Mouse (Mus musculus) ES-E14 (cell line): Measurements from ENCODE around the gene Npas3. TPM values are rescaled to one million over a fixed set of nuclear protein-coding genes. Genes with fewer than 3 reads are reported as not detected.
A peak's percentile ranks its signal among the peaks of the same experiment; 100 is the strongest.

ENCODE experiments used
- DNase-seq: peaks from one replicate; pipeline ENCODE4 v3.0.0-alpha.2; 2013; ENCODE audit warnings: low read depth, low spot score
- H3K27ac ChIP-seq: 2 replicates; pipeline ENCODE4 v1.5.1; 2012; ENCODE audit warnings: low read depth, mild to moderate bottlenecking, low read length, moderate library complexity, mixed read lengths; ENCODE audit not compliant: poor library complexity, insufficient read depth, severe bottlenecking
- H3K36me3 ChIP-seq: 2 replicates; pipeline ENCODE4 v1.6.1; 2012; ENCODE audit warnings: mild to moderate bottlenecking, low read length, moderate library complexity, mixed read lengths; ENCODE audit not compliant: control insufficient read depth, poor library complexity, insufficient read depth, severe bottlenecking
- H3K4me1 ChIP-seq, 2 experiments: fragments of 150-350 bp in 1 of 2; sonication (generic) in 1 of 2; 2 replicates each; pipeline ENCODE4 v1.6.1; 2012; ENCODE audit warnings: low read length in 2 of 2, mild to moderate bottlenecking in 1 of 2, mixed read lengths in 1 of 2; ENCODE audit not compliant: control insufficient read depth in 2 of 2, insufficient read depth in 2 of 2, poor library complexity in 1 of 2
- H3K4me3 ChIP-seq, 2 experiments: fragments of 150-350 bp in 1 of 2; sonication (generic) in 1 of 2; 2 replicates each; pipeline ENCODE4 v1.5.1; 2012; ENCODE audit warnings: low read length in 2 of 2, low read depth in 1 of 2, mild to moderate bottlenecking in 1 of 2, mixed read lengths in 1 of 2; ENCODE audit not compliant: insufficient read depth in 1 of 2, poor library complexity in 1 of 2, severe bottlenecking in 1 of 2
- H3K9ac ChIP-seq: 2 replicates; pipeline ENCODE4 v1.6.1; 2012; ENCODE audit warnings: low read depth, mild to moderate bottlenecking, low read length, mixed read lengths; ENCODE audit not compliant: poor library complexity, insufficient read depth, severe bottlenecking
- H3K9me3 ChIP-seq: fragments of 150-350 bp; sonication (generic); 2 replicates; pipeline ENCODE4 v1.6.1; 2012; ENCODE audit warnings: low read depth, mild to moderate bottlenecking, low read length; ENCODE audit not compliant: control insufficient read depth, insufficient read depth
- CHD2 ChIP-seq: IDR thresholded peaks from 2 replicates; pipeline ENCODE4 v1.6.1; 2014; ENCODE audit warnings: mild to moderate bottlenecking, low read depth, low read length, inconsistent platforms
- HCFC1 ChIP-seq: IDR thresholded peaks from 2 replicates; pipeline ENCODE4 v1.6.1; 2012; ENCODE audit warnings: low read length, inconsistent platforms, borderline replicate concordance; ENCODE audit not compliant: insufficient read depth
- MAFK ChIP-seq: IDR thresholded peaks from 2 replicates; pipeline ENCODE4 v1.6.1; 2014; ENCODE audit warnings: mild to moderate bottlenecking, low read depth, low read length, inconsistent platforms; ENCODE audit not compliant: insufficient read depth
- ZC3H11A ChIP-seq: IDR thresholded peaks from 2 replicates; pipeline ENCODE4 v1.6.1; 2012; ENCODE audit warnings: low read depth, mild to moderate bottlenecking, inconsistent platforms, low read length, borderline replicate concordance
- ZNF384 ChIP-seq: IDR thresholded peaks from 2 replicates; pipeline ENCODE4 v1.6.1; 2012; ENCODE audit warnings: low read depth, low read length, inconsistent platforms
- in situ Hi-C, 2 experiments: fragments of 600-800 bp; cut with MboI; formaldehyde crosslinking; loops; one replicate each; pipeline ENCODE4 v1.15.1; 2025; ENCODE audit warnings: low sequenced_read_pairs in 2 of 2, inconsistent platforms in 1 of 2; ENCODE audit not compliant: unreplicated experiment in 2 of 2
- total RNA-seq: library from RNA; depleted of rRNA; stranded (reverse); fragments of 300-350 nt; gene quantifications from 2 replicates; pipeline ENCODE4 v1.2.3, GENCODE M21; 2012

Npas3 gene
- total RNA-seq, 1 experiment = 1.2 TPM

DNA sequence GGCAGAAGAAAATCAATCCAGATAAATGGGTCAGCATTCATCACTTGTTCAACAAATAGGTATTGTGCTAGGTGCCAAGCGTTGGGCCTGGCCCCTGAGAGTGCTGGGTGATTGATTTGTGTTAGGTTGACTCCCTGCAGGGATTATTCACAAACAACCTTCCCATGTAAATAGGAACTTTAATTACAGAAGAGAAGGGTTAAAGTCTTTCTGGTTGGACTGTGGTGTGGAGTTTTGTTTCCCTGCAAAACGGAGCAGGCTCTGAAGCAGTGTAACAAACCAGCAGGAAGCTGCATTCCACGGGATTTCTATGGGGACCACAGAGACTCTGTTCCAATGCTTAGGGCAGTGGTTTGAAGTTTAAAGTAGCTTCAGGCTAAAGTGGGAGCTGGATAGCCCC, 199.6 kb downstream of the Npas3 start:
- in situ Hi-C loops = no loop called here
- TF ChIP-seq HCFC1 (no peak), ZNF384 (no peak), ZC3H11A (no peak), CHD2 (no peak), MAFK (no peak)
- Histone ChIP-seq H3K4me3 (no peak overlapping the region), H3K36me3 (no peaks in the 10 kb centered on the region), H3K27ac (no peak overlapping the region), H3K9ac (no peak overlapping the region), H3K9me3 (no peaks in the 10 kb centered on the region), H3K4me1 (no peaks in the 10 kb centered on the region)
- no peak for DNase-seq

- no peak overlapping the region for H3K27ac ChIP-seq
- H3K36me3 ChIP-seq = no peaks in the 10 kb centered on the region
- H3K4me1 ChIP-seq = no peaks in the 10 kb centered on the region
- DNase-seq = peak; percentile 60
- H3K9ac ChIP-seq = no peak overlapping the region
- in situ Hi-C loops = no loop called here
- H3K9me3 ChIP-seq = no peaks in the 10 kb centered on the region
- TF ChIP-seq CHD2 (no peak), ZNF384 (no peak), ZC3H11A (no peak), HCFC1 (no peak), MAFK (no peak)
- no peak overlapping the region for H3K4me3 ChIP-seq
Measured at GRCm38 (mm10) chr12:53467549-53467948, 219.1 kb downstream of the Npas3 start.

DNA sequence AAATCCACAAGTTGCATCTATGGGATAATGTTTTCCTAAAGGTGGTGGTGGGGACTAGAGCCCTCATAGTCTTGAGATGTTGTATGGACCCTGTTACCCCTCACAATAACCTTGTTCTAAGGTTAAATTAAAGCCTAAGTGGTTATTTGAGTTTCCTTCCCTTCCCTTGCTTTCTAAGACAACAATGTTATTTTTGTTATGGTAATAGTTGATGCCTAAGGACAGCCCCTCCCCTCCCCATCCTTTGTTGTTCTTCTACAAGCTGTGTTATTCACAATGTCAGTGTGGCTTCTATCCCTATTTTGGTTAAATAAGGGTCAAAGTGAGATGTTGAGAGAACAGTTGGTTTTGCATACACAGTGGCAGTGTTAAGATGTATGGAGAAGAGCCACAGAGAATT, 226.0 kb downstream of the Npas3 start:
- H3K27ac ChIP-seq = no peak overlapping the region
- peaks cover 1 to 2% of the 10 kb centered on the region in 2 experiments; a peak in 2 of 4 replicates for H3K4me1 ChIP-seq
- H3K9me3 ChIP-seq = no peaks in the 10 kb centered on the region
- no peaks in the 10 kb centered on the region for H3K36me3 ChIP-seq
- peak; percentile 54 for DNase-seq
- no peak for TF ChIP-seq ZNF384
- TF ChIP-seq CHD2 = no peak
- no peak for TF ChIP-seq HCFC1
- TF ChIP-seq ZC3H11A = no peak
- no peak for TF ChIP-seq MAFK
- H3K4me3 ChIP-seq = no peak overlapping the region
- in situ Hi-C loops = no loop called here
- H3K9ac ChIP-seq = no peak overlapping the region

GRCm38 (mm10) chr12:53484924-53485323, 236.4 kb downstream of the Npas3 start:
- Histone ChIP-seq H3K9me3 (no peaks in the 10 kb centered on the region), H3K4me1 (no peaks in the 10 kb centered on the region), H3K9ac (no peak overlapping the region), H3K36me3 (no peaks in the 10 kb centered on the region), H3K27ac (no peak overlapping the region), H3K4me3 (no peak overlapping the region)
- DNase-seq = no peak
- in situ Hi-C loops = no loop called here
- no peak for TF ChIP-seq CHD2
- no peak for TF ChIP-seq MAFK

DNA sequence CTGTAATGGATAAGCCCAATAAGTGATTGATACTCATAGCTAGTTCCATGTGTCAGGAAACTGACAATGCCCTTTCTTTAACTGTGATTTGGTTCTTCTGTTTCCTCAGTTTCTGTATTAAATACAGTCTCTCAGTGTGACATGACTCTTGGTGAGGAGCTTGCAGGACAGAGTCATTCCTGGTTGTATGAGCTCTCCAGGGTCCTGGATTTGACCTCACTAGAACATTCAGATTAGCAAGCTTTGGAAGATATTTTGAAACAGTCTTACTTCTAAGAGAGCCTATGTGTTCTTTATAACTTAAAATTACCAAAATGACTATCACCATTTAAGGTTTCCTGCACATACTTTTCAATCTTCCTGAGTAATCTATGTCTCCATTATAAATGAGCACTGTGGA, 247.9 kb downstream of the Npas3 start:
- no peaks in the 10 kb centered on the region for H3K36me3 ChIP-seq
- in situ Hi-C loops = no loop called here
- no peaks in the 10 kb centered on the region for H3K9me3 ChIP-seq
- TF ChIP-seq ZNF384 (no peak), CHD2 (no peak), HCFC1 (no peak), ZC3H11A (no peak), MAFK (no peak)
- DNase-seq = no peak
- H3K4me3 ChIP-seq = no peak overlapping the region
- no peak overlapping the region for H3K27ac ChIP-seq
- H3K9ac ChIP-seq = no peak overlapping the region
- no peaks in the 10 kb centered on the region for H3K4me1 ChIP-seq
